22 mouse cellular contexts compared by ENCODE assay signal in the genomic region with DNA sequence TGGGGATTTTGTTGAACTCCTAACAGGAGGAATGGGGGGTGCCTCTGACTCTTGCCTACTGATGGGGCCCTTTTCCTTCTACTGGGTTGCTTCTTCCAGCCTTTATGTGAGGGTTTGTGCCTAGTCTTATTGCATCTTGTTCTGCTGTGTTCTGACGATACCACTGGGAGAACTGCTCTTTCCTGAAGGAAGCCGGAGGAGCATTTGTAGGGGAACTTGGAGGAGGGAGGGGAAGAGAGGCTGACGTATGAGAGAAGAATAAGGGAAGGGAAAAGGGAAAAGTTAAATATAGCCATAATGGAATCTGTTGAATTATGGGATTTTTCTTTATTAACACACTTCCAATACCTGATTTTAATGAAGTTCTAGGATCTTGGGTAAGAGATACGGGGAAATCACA.
DNase-seq lines count a peak whose midpoint lies in the region; ATAC-seq lines count a peak whose summit lies in the region.
"Had no signal": no experiment of that assay in that cellular context is flagged by ENCODE, and none has a peak within 500 bp of the region (broad histone marks: within the 10 kb centered on the region; RNA-seq: fewer than 3 reads in every experiment).

No protein-coding gene starts in this region.

- no peaks in the 10 kb centered on the region for H3K4me1 ChIP-seq in forebrain, embryonic 15.5 days
- H3K4me1 ChIP-seq in forebrain, embryonic 14.5 days (ENCODE audit: control insufficient read depth, insufficient read depth, low read length): no peaks in the 10 kb centered on the region
- no peaks in the 10 kb centered on the region for H3K4me1 ChIP-seq in hindbrain, embryonic 14.5 days (replicated peaks; ENCODE audit: control insufficient read depth, insufficient read depth, low read length)
- H3K4me1 ChIP-seq in hindbrain, embryonic 10.5 days (replicated peaks): no peaks in the 10 kb centered on the region
- H3K4me1 ChIP-seq in neural tube, embryonic 14.5 days (ENCODE audit: control insufficient read depth, insufficient read depth, low read length): no peaks in the 10 kb centered on the region
- H3K4me1 ChIP-seq in neural tube, embryonic 15.5 days: no peaks in the 10 kb centered on the region
- H3K4me1 ChIP-seq in intestine, embryonic 15.5 days (replicated peaks): no peaks in the 10 kb centered on the region
- H3K4me1 ChIP-seq: embryonic facial prominence, embryonic 12.5 days; forebrain, embryonic 13.5 days; heart, embryonic 15.5 days had no signal

- peak overlapping the region; percentile 19; the same call in 1 of the 2 replicates for H3K27ac ChIP-seq in forebrain, embryonic 15.5 days (replicated peaks)
- no peak overlapping the region for H3K27ac ChIP-seq in forebrain, embryonic 14.5 days (ENCODE audit: low read depth, low read length)
- peak overlapping the region; percentile 62 for H3K27ac ChIP-seq in hindbrain, embryonic 14.5 days
- H3K27ac ChIP-seq in hindbrain, embryonic 10.5 days: no peak overlapping the region
- no peak overlapping the region for H3K27ac ChIP-seq in neural tube, embryonic 14.5 days (ENCODE audit: low read depth, low read length)
- H3K27ac ChIP-seq in neural tube, embryonic 15.5 days (replicated peaks): no peak overlapping the region; the same call in 1 of the 2 replicates
- H3K27ac ChIP-seq in intestine, embryonic 15.5 days: no peak overlapping the region
- H3K27ac ChIP-seq: embryonic facial prominence, embryonic 12.5 days; forebrain, embryonic 13.5 days; heart, adult 2 months; heart, embryonic 15.5 days had no signal

- H3K9ac ChIP-seq in forebrain, embryonic 15.5 days (replicated peaks): no peak overlapping the region
- H3K9ac ChIP-seq in forebrain, embryonic 14.5 days (ENCODE audit: low read length): no peak overlapping the region
- H3K9ac ChIP-seq in hindbrain, embryonic 14.5 days: no peak overlapping the region
- no peak overlapping the region for H3K9ac ChIP-seq in neural tube, embryonic 14.5 days (replicated peaks; ENCODE audit: low read depth, low read length)
- no peak overlapping the region for H3K9ac ChIP-seq in neural tube, embryonic 15.5 days (replicated peaks)
- H3K9ac ChIP-seq in intestine, embryonic 15.5 days: no peak overlapping the region
- H3K9ac ChIP-seq: embryonic facial prominence, embryonic 12.5 days; forebrain, embryonic 13.5 days; heart, embryonic 15.5 days had no signal

- WGBS in forebrain, embryonic 15.5 days: 82% methylated on average over 4 of the region's 4 CpGs
- WGBS in forebrain, embryonic 14.5 days: 88% methylated on average over 4 of the region's 4 CpGs
- WGBS in hindbrain, embryonic 14.5 days: 65% methylated on average over 4 of the region's 4 CpGs
- 83% methylated on average over 4 of the region's 4 CpGs for WGBS in hindbrain, embryonic 10.5 days
- 73% methylated on average over 4 of the region's 4 CpGs for WGBS in neural tube, embryonic 14.5 days
- 70% methylated on average over 4 of the region's 4 CpGs for WGBS in neural tube, embryonic 15.5 days
- whole genome bisulfite sequencing in intestine, embryonic 15.5 days: 79% methylated on average over 4 of the region's 4 CpGs

- H3K4me2 ChIP-seq in forebrain, embryonic 15.5 days (replicated peaks): no peak overlapping the region
- H3K4me2 ChIP-seq in forebrain, embryonic 14.5 days (ENCODE audit: low read length): no peak overlapping the region
- H3K4me2 ChIP-seq in hindbrain, embryonic 14.5 days (replicated peaks): no peak overlapping the region
- no peak overlapping the region for H3K4me2 ChIP-seq in neural tube, embryonic 14.5 days (ENCODE audit: low read depth, low read length)
- no peak overlapping the region for H3K4me2 ChIP-seq in neural tube, embryonic 15.5 days
- H3K4me2 ChIP-seq in intestine, embryonic 15.5 days (replicated peaks): no peak overlapping the region
- H3K4me2 ChIP-seq: embryonic facial prominence, embryonic 12.5 days; forebrain, embryonic 13.5 days; heart, embryonic 11.5 days; heart, embryonic 15.5 days had no signal

- H3K36me3 ChIP-seq in forebrain, embryonic 15.5 days: no peaks in the 10 kb centered on the region
- H3K36me3 ChIP-seq in forebrain, embryonic 14.5 days (ENCODE audit: control insufficient read depth, insufficient read depth, low read length): no peaks in the 10 kb centered on the region
- H3K36me3 ChIP-seq in hindbrain, embryonic 14.5 days (replicated peaks; ENCODE audit: control insufficient read depth, insufficient read depth): no peaks in the 10 kb centered on the region
- H3K36me3 ChIP-seq in hindbrain, embryonic 10.5 days: no peaks in the 10 kb centered on the region
- H3K36me3 ChIP-seq in neural tube, embryonic 14.5 days (ENCODE audit: control insufficient read depth, insufficient read depth, low read length): no peaks in the 10 kb centered on the region
- H3K36me3 ChIP-seq in neural tube, embryonic 15.5 days: no peaks in the 10 kb centered on the region
- H3K36me3 ChIP-seq in intestine, embryonic 15.5 days: no peaks in the 10 kb centered on the region
- H3K36me3 ChIP-seq: embryonic facial prominence, embryonic 12.5 days; G1E; heart, embryonic 15.5 days had no signal

- H3K4me3 ChIP-seq in forebrain, embryonic 15.5 days: no peak overlapping the region
- H3K4me3 ChIP-seq in forebrain, embryonic 14.5 days (ENCODE audit: low read depth, low read length): no peak overlapping the region
- no peak overlapping the region for H3K4me3 ChIP-seq in hindbrain, embryonic 14.5 days (replicated peaks; ENCODE audit: low read length)
- no peak overlapping the region for H3K4me3 ChIP-seq in hindbrain, embryonic 10.5 days
- H3K4me3 ChIP-seq in neural tube, embryonic 14.5 days (ENCODE audit: low read depth, low read length): no peak overlapping the region
- H3K4me3 ChIP-seq in neural tube, embryonic 15.5 days (replicated peaks): no peak overlapping the region
- H3K4me3 ChIP-seq in intestine, embryonic 15.5 days (replicated peaks): no peak overlapping the region
- H3K4me3 ChIP-seq: embryonic facial prominence, embryonic 12.5 days; forebrain, embryonic 13.5 days; heart, adult 2 months; heart, embryonic 15.5 days had no signal

- no peaks in the 10 kb centered on the region for H3K27me3 ChIP-seq in forebrain, embryonic 15.5 days
- no peaks in the 10 kb centered on the region for H3K27me3 ChIP-seq in forebrain, embryonic 14.5 days (replicated peaks; ENCODE audit: control insufficient read depth, insufficient read depth, low read length)
- H3K27me3 ChIP-seq in hindbrain, embryonic 14.5 days (ENCODE audit: control insufficient read depth, insufficient read depth, low read length): no peaks in the 10 kb centered on the region; the same call in 1 of the 2 replicates
- peaks cover 2% of the 10 kb centered on the region for H3K27me3 ChIP-seq in hindbrain, embryonic 10.5 days (ENCODE audit: insufficient read depth, poor library complexity, severe bottlenecking)
- H3K27me3 ChIP-seq in neural tube, embryonic 14.5 days (ENCODE audit: control insufficient read depth, insufficient read depth, low read length): no peaks in the 10 kb centered on the region
- H3K27me3 ChIP-seq in neural tube, embryonic 15.5 days (replicated peaks): no peaks in the 10 kb centered on the region
- H3K27me3 ChIP-seq in intestine, embryonic 15.5 days (replicated peaks): no peaks in the 10 kb centered on the region
- H3K27me3 ChIP-seq: embryonic facial prominence, embryonic 12.5 days; forebrain, embryonic 13.5 days; heart, embryonic 15.5 days had no signal

- H3K9me3 ChIP-seq in forebrain, embryonic 15.5 days: no peaks in the 10 kb centered on the region
- H3K9me3 ChIP-seq in forebrain, embryonic 14.5 days (replicated peaks; ENCODE audit: control insufficient read depth, low read length): no peaks in the 10 kb centered on the region
- H3K9me3 ChIP-seq in hindbrain, embryonic 14.5 days (ENCODE audit: control insufficient read depth, low read length): no peaks in the 10 kb centered on the region
- no peaks in the 10 kb centered on the region for H3K9me3 ChIP-seq in hindbrain, embryonic 10.5 days
- H3K9me3 ChIP-seq in neural tube, embryonic 14.5 days (ENCODE audit: control insufficient read depth, low read length): no peaks in the 10 kb centered on the region
- H3K9me3 ChIP-seq in neural tube, embryonic 15.5 days (replicated peaks): no peaks in the 10 kb centered on the region
- no peaks in the 10 kb centered on the region for H3K9me3 ChIP-seq in intestine, embryonic 15.5 days
- H3K9me3 ChIP-seq: embryonic facial prominence, embryonic 12.5 days; forebrain, embryonic 13.5 days; G1E; heart, embryonic 15.5 days had no signal

- DNase-seq in forebrain, embryonic 14.5 days (ENCODE audit: low spot score): no peak
- no peak for DNase-seq in hindbrain, embryonic 14.5 days (ENCODE audit: low spot score)
- no peak for DNase-seq in hindbrain, embryonic 10.5 days (ENCODE audit: low spot score)
- DNase-seq in neural tube, embryonic 10.5 days (ENCODE audit: extremely low spot score, low spot score): no peak
- DNase-seq: adrenal gland, adult 8-10 months; B cell, adult 2 months; cerebellum, adult 11-12 months; cerebellum, adult 9-10 months; cerebellum, postnatal 25 days; gastrocnemius, postnatal 14 days; heart, adult 2 months; heart, postnatal 14 days had no signal

- ATAC-seq in forebrain, embryonic 15.5 days (replicated peaks): no peak
- ATAC-seq in forebrain, embryonic 14.5 days: no peak
- ATAC-seq in hindbrain, embryonic 14.5 days (ENCODE audit: low FRiP score): no peak
- peak; percentile 58; the same call in 1 of the 2 replicates for ATAC-seq in neural tube, embryonic 14.5 days (ENCODE audit: low read depth)
- peak; percentile 70; the same call in 1 of the 2 replicates for ATAC-seq in neural tube, embryonic 15.5 days (ENCODE audit: low FRiP score)
- ATAC-seq in intestine, embryonic 15.5 days: no peak
- ATAC-seq: CD4-positive, CD25-positive, alpha-beta regulatory T cell, adult 4 months had no signal

Comparison
In these comparisons a context has a peak if more than half of its experiments do, and no peak if none do; other contexts are left out.
1. H3K27ac ChIP-seq: peak in forebrain, embryonic 15.5 days (single experiment) and hindbrain, embryonic 14.5 days (single experiment); none in forebrain, embryonic 14.5 days (single experiment), hindbrain, embryonic 10.5 days (single experiment), neural tube, embryonic 14.5 days (single experiment), neural tube, embryonic 15.5 days (single experiment) and intestine, embryonic 15.5 days (single experiment).
2. ATAC-seq: peak in neural tube, embryonic 14.5 days (single experiment) and neural tube, embryonic 15.5 days (single experiment); none in forebrain, embryonic 15.5 days (single experiment), forebrain, embryonic 14.5 days (single experiment), hindbrain, embryonic 14.5 days (single experiment) and intestine, embryonic 15.5 days (single experiment).